Mouse (Mus musculus) liver, embryonic 14.5 days (tissue): ENCODE data around the gene Terf2ip.

Experiments
- CTCF ChIP-seq: IDR thresholded peaks from 2 replicates; pipeline ENCODE4 v1.5.1; 2016; ENCODE audit warnings: antibody characterized with exemption, low read depth, control low read depth
- EP300 ChIP-seq: IDR thresholded peaks from 2 replicates; pipeline ENCODE4 v1.6.1; 2016; ENCODE audit warnings: antibody characterized with exemption, low read depth

DNA sequence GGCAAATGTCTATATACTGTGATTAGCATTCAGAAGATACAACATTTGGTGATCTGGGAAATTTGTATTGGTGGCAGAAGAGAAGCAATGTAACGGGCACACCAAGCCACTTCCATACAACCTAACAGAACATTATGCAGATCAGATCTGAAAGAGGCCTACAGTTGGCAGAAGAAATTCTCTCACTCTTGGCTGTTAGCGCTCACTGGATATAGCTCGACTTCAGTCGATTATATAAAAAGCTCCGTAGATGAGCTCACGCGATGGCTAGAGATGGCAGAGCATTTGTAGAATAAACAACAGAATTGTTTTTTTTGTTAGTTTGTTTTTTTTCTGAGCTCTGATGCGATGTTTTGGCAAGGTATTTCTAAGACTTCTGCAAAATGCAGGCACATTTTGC is 19.9 kb upstream of the Terf2ip start:
- TF ChIP-seq EP300 (no peak), CTCF (no peak)
